Mouse (Mus musculus) CD4-positive, CD25-positive, alpha-beta regulatory T cell, adult 2 months (primary cell): ENCODE data around the gene Setd5.

Source experiments
- DNase-seq: peaks from one replicate; pipeline ENCODE4 v3.0.0-alpha.2; 2012; ENCODE audit warnings: low read depth, low spot score

Gene Setd5

DNA sequence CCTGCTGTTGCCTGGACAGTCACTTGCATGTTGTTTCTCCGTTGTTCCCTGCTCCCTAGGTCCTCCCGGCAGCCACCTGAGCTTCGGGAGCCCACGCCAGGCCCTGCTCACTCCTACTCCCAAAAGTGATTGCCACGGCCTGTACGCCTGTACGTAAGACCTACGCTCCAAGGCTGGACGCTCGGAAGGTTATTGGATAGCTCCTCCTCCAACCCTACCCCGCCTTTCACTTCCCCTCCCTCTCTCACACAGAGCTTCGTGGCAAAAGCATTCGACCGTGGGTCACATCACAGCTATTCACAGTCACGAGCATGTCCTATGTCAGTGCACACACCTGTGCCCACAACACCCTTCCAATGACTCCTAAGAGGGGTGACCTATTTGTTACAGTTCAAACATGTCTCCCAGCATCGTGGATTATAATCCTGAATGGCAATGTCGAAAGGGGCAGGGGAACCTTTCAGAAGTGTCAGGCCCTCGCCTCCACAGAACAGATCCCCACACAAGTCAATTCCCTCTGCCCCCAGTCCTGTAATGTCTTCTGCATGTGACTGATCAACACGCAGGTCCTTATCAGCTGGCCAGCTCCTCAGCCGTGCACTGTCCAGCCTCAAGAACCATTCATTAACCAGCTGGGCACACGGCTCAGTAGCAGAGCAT is 107.8 kb downstream of the Setd5 start:
- no peak for DNase-seq

DNA sequence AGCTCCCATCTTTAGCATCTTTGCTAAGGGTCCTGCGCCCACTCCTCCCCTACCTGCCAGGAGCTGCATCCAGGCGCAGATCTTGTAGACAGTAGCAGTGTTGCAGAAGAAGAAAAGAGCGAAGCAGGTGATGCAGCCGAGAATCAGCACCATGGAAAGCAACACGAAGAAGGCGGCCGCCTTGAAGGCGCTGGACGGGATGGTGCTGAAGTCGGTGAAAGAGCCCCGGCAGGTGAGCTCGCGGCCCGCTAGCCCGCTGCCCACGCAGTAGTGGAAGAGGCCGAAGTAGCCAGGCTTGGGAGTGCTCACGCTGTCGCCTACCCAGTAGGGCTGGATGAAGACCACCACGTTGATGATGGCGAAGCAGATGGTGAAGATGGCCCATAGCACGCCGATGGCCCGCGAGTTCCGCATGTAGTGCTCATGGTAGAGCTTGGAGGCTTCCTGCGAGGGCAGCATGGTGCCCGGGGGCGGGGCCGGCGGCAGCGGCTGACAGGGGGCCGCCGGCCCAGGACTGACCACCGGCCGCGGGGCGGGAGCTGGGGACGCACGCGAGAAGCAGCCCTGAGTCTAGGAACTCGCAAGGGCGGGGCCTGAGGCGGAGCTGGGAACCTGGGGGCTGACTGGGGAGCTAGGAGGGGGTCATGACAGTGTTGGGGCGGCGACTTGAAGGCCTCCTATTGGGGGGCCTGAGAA is 116.7 kb downstream of the Setd5 start:
- peak; percentile 14 for DNase-seq

DNA sequence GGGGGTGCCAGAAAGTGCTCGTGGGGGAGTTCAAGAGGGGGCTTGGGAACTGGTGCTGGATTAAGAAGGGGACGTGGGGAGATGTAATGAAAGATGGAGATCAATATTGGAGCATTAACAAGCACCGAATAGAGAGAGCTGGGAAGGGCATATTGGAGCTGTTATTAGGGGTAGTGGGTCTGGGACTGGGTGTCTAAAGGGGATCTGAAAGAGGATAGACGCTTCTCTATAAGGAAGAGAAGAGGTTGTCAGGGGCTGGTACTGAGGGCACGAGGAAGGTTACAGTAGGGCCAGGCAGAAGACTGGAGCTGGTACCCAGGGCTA is 117.3 kb downstream of the Setd5 start:
- no peak for DNase-seq

DNA sequence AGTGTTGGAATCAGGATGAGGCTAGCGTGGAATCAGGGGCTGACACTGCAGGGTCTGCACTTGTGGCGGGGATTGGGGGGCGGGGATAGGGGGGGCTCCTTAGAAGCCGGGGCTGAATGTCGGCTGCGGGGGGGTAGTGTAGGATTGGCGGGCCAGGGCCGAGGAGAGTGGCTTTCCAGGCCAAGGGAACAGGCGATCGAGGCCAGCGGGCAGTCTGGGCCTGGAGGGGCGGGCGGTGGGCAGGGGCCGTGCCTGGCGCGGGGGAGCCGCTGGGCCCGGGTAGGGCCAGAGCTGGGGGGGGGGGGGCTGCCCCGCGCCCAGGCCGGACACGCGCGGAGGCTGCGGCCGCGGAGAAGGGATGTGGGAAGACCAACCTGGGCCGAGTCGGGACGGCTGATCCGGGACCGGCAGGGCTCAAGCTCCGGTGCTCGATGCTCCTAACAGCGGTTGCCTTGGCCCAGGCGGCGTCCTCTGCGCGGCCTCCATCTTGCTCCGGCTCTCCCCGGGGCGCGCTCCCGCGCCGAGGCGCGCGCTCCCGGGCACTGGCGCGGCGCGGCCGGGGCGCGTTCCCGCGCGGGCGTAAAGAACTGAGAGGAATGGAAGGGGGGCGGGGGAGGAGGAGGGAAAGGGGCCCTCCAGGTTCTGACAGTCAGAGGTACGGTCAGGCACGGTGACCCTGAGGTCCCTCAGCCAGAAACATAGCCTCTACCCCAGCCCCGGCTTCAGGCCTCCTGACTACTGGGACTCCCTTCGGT is 117.9 kb downstream of the Setd5 start, which contains the start of gene Lhfpl4:
TSS of gene Lhfpl4 (minus strand) at position 544 of the 755 bp plus-strand sequence.
- DNase-seq: no peak

DNA sequence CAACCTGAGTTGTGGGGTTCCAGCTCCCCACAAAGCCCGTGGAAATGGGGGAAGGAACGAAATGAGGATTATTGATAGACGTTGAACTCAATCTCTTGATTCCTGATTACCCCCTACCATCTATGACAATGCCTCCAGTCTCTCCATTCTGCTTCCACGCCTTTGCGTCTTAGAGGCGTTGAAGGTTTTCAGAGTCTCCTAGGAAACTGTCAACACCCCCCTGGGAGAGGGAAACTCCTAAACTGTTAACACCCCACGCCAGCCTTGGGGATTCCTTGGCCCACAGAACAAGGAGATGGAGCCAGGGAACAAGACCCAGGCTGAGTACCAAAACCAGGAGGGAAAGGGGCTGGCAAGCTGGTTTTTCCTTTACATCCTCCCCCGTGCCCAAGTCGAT is 118.4 kb downstream of the Setd5 start:
- no peak for DNase-seq
